Mouse (Mus musculus) lung, embryonic 16.5 days (tissue): ENCODE measurements around the gene Car3. TPM values are rescaled to one million over a fixed set of nuclear protein-coding genes. Genes with fewer than 3 reads are reported as not detected.

ENCODE experiments used
- ATAC-seq: fragments of 200-750 bp; cut with Nextera tagmentation; 2 replicates; pipeline ENCODE4 v1.8.0; 2017; ENCODE audit warnings: low read depth, mild to moderate bottlenecking, moderate library complexity
- H3K27ac ChIP-seq: fragments of 300-500 bp; sonication (generic); 2 replicates; pipeline ENCODE4 v1.5.1; 2014; ENCODE audit warnings: mild to moderate bottlenecking, control low read depth, low read length
- H3K27me3 ChIP-seq: fragments of 300-500 bp; sonication (generic); 2 replicates; pipeline ENCODE4 v1.6.1; 2014; ENCODE audit warnings: low read depth, low read length, mixed read lengths; ENCODE audit not compliant: control insufficient read depth, insufficient read depth
- H3K36me3 ChIP-seq: fragments of 300-500 bp; sonication (generic); 2 replicates; pipeline ENCODE4 v1.6.1; 2014; ENCODE audit warnings: low read length; ENCODE audit not compliant: control insufficient read depth, insufficient read depth
- H3K4me1 ChIP-seq: fragments of 300-500 bp; sonication (generic); replicated peaks from 2 replicates; pipeline ENCODE4 v1.6.1; 2014; ENCODE audit warnings: low read length, mixed read lengths; ENCODE audit not compliant: control insufficient read depth, insufficient read depth
- H3K4me2 ChIP-seq: fragments of 300-500 bp; sonication (generic); 2 replicates; pipeline ENCODE4 v1.6.1; 2014; ENCODE audit warnings: low read depth, low read length, control low read depth
- H3K4me3 ChIP-seq: fragments of 300-500 bp; sonication (generic); 2 replicates; pipeline ENCODE4 v1.5.1; 2014; ENCODE audit warnings: mild to moderate bottlenecking, low read length, control low read depth
- H3K9ac ChIP-seq: fragments of 300-500 bp; sonication (generic); 2 replicates; pipeline ENCODE4 v1.6.1; 2014; ENCODE audit warnings: low read length, control low read depth
- H3K9me3 ChIP-seq: fragments of 300-500 bp; sonication (generic); 2 replicates; pipeline ENCODE4 v1.6.1; 2016; ENCODE audit warnings: low read length; ENCODE audit not compliant: control insufficient read depth
- WGBS: fragments of 180-500 bp; shearing (Covaris S2); extraction: QIAGEN DNeasy Blood & Tissue Kit; methylation state at CpG from one replicate; pipeline ENCODE4 v1.1.7; 2014; 5-methylcytosine and 5-hydroxymethylcytosine counted together
- polyA plus RNA-seq: library from polyadenylated mRNA; unstranded; fragments of >200 nt; fragmentation: Nextera tagmentation; extraction: Ambion mirVana; gene quantifications from 2 replicates; pipeline ENCODE4 v1.2.1, GENCODE M21; 2015

The Car3 gene
- polyA plus RNA-seq, 1 experiment from 2014 or later = 16.5 TPM

DNA sequence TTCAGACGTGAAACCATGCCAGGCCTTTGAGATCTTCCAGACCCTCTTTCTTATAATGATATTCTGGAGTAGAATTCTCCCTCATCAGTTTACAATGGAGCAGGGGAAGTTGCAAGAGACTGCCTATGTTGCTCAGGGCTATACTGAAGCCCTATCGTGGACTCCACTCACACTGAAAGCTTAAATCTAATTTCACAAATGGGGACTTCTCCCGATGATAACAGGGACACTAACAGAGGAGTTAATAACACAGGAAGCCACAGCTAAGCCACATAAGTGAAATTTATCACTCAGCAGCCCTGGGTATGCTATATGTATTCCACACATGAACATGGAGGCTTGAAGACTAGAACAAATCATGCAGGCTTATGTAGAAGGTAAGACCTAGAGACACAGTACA, 19.4 kb downstream of the Car3 start:
- Histone ChIP-seq H3K36me3 (no peaks in the 10 kb centered on the region), H3K9me3 (no peaks in the 10 kb centered on the region), H3K9ac (no peak overlapping the region), H3K4me1 (peaks cover 2% of the 10 kb centered on the region; the same call in 1 of the 2 replicates), H3K27me3 (no peaks in the 10 kb centered on the region), H3K4me2 (no peak overlapping the region), H3K4me3 (no peak overlapping the region), H3K27ac (no peak overlapping the region)
- ATAC-seq = no peak
- 60% methylated on average over 3 of the region's 3 CpGs for WGBS

DNA sequence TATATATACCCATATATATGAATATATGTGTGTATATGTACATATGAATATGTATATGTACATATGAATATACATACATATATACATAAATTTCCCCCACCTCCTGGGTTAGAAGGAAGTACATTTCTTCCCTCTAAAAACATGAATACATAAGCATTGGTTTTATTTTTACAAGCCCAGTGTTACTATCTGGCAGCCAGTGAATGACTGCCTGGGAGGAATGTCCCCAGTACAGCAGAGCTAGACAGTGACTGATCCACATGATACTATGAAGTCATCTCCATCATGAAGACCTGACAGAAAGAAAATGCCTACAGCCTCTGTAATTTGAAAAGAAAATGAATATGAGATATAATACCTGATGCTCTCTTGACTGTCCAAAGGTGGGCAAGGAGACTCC, 21.5 kb downstream of the Car3 start:
- ATAC-seq = no peak
- no peak overlapping the region for H3K4me2 ChIP-seq
- H3K36me3 ChIP-seq = no peaks in the 10 kb centered on the region; the same call in 1 of the 2 replicates

DNA sequence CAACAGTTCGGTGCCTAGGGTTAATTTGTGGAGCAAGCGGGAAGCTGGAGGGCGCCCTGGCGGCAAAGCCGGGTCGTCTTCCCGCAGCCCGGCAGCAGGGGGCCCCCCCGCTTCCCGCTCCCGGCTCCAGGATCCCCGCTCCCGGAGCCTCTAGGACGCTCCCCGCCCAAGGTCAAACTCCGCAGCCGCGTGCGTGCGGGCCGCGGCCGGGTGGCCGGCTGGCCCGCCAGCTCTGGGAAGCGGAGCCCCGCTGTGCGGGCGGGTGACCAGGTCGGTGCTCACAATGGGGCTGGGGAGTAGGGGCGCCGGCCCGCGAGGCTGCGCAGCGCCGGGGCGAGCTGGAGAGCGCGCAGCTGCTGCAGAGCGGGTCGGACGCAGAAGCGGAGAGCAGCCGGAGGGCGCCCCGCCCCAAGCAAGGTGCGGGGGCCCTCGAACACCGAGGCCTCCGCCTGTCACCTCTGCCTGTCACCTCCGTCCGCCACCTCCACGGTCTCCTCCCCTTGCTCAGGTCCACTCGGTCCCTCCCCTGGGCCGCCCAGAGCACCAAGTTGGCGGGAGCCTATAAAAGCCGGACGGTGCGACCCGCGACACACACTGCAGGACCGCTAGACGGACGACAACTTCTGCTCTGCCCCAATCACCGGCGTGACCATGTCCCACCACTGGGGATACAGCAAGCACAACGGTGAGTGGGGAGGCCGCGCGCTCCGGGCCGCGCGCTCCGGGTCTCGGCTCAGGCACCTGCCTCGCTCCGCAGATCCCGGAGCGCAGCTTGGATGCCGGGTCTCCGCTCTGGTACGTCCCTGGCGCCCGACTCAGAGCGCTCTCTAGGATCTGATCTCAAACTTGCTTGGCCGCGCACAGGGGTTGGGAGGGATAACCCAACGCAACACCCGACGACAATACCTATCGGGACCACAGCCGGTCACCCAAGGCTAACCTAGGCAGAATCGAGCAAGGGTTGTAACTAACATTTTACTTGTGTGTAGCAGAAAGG, 23.1 kb downstream of the Car3 start, which contains the start of gene Car2:
Car2 (plus strand) TSS at position 172 of the 997 bp plus-strand sequence.
- Histone ChIP-seq H3K9ac (peak within 1 kb of the TSS; percentile 97), H3K4me3 (peak within 1 kb of the TSS; percentile 90), H3K4me1 (peaks cover 20% of the 10 kb centered on the region), H3K36me3 (no peaks in the 10 kb centered on the region; the same call in 1 of the 2 replicates), H3K27ac (peak within 1 kb of the TSS; percentile 95), H3K9me3 (no peaks in the 10 kb centered on the region), H3K27me3 (no peaks in the 10 kb centered on the region), H3K4me2 (peak within 1 kb of the TSS; percentile 71)
- ATAC-seq = peak; percentile 86
- under 1% methylated on average over 85 of the region's 95 CpGs for WGBS

More for the DNA sequence above, 21.5 kb downstream of the Car3 start:
- H3K9ac ChIP-seq = no peak overlapping the region
- no peaks in the 10 kb centered on the region for H3K9me3 ChIP-seq
- no peak overlapping the region for H3K27ac ChIP-seq
- no peak overlapping the region for H3K4me3 ChIP-seq
- H3K4me1 ChIP-seq = peaks cover 18% of the 10 kb centered on the region
- H3K27me3 ChIP-seq = no peaks in the 10 kb centered on the region

GRCm38 (mm10) chr3:14887134-14887666, 23.9 kb downstream of the Car3 start:
- H3K27ac ChIP-seq = peak overlapping the region; percentile 95
- no peaks in the 10 kb centered on the region for H3K9me3 ChIP-seq
- ATAC-seq = peak; percentile 11; the same call in 1 of the 2 replicates

DNA sequence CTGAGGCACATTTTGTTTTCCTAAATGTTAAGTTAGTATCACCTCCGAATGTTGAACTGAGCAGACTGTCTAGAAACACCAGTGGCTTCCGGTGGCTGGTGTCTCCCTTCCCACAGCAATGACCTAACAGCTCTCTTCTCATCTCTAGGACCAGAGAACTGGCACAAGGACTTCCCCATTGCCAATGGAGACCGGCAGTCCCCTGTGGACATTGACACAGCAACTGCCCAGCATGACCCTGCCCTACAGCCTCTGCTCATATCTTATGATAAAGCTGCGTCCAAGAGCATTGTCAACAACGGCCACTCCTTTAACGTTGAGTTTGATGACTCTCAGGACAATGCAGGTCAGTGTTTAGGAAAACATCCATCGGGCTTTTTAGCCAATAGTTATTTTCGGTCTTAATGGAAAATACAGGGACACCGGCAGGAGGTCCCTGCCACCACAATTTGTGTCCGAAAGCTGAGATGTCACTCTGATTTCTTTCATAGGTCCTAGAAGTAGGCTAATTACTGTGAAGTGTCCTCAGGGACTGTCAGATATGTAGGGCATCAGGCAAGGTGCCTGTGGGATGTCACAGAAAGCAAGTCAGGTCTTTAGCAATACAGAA, 24.5 kb downstream of the Car3 start:
- Histone ChIP-seq H3K4me2 (peak overlapping the region; percentile 71), H3K36me3 (no peaks in the 10 kb centered on the region; the same call in 1 of the 2 replicates), H3K27ac (peak overlapping the region; percentile 95), H3K9ac (peak overlapping the region; percentile 97), H3K27me3 (no peaks in the 10 kb centered on the region), H3K9me3 (no peaks in the 10 kb centered on the region), H3K4me1 (peaks cover 22% of the 10 kb centered on the region), H3K4me3 (peak overlapping the region; percentile 90)
- ATAC-seq = no peak
- 30% methylated on average over 10 of the region's 10 CpGs for WGBS

More at GRCm38 (mm10) chr3:14887134-14887666, 23.9 kb downstream of the Car3 start:
- peaks cover 22% of the 10 kb centered on the region for H3K4me1 ChIP-seq
- H3K27me3 ChIP-seq = no peaks in the 10 kb centered on the region
- no peaks in the 10 kb centered on the region; the same call in 1 of the 2 replicates for H3K36me3 ChIP-seq
- WGBS = 20% methylated on average over 11 of the region's 11 CpGs
- H3K4me3 ChIP-seq = peak overlapping the region; percentile 90
- H3K4me2 ChIP-seq = peak overlapping the region; percentile 71
- H3K9ac ChIP-seq = peak overlapping the region; percentile 97

GRCm38 (mm10) chr3:14888549-14888948, 25.2 kb downstream of the Car3 start:
- peak overlapping the region; percentile 50 for H3K4me3 ChIP-seq
- H3K9ac ChIP-seq = peak overlapping the region; percentile 72
- H3K4me2 ChIP-seq = peak overlapping the region; percentile 71
- H3K27ac ChIP-seq = peak overlapping the region; percentile 94
- no peak for ATAC-seq
- H3K9me3 ChIP-seq = no peaks in the 10 kb centered on the region
- 50% methylated on average over 2 of the region's 2 CpGs for WGBS
- H3K4me1 ChIP-seq = peaks cover 22% of the 10 kb centered on the region
- H3K36me3 ChIP-seq = no peaks in the 10 kb centered on the region; the same call in 1 of the 2 replicates
- no peaks in the 10 kb centered on the region for H3K27me3 ChIP-seq

DNA sequence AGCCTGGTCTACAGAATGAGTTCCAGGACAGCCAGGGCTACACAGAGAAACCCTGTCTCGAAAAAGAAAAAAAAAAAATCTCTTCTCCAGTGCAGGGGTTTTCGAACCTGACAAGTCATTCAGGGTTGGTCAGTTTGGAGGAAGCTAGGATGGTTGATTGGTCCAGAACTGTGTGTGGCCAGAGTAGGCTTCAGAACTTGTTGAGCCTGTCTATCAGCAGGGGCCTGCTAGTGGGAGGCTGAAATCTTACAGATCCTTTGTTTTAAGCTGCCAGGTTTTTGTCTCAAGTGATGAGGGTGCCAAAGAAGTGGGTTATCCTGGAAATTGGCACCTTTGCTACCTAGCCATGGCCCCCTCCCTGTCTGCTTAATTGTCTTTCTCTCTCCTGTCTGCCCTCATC, 25.8 kb downstream of the Car3 start:
- H3K9ac ChIP-seq = peak overlapping the region; percentile 72
- no peaks in the 10 kb centered on the region; the same call in 1 of the 2 replicates for H3K36me3 ChIP-seq
- 15% methylated on average over 2 of the region's 2 CpGs for WGBS
- peak overlapping the region; percentile 50 for H3K4me3 ChIP-seq
- H3K27me3 ChIP-seq = no peaks in the 10 kb centered on the region
- H3K4me2 ChIP-seq = peak overlapping the region; percentile 71
- no peaks in the 10 kb centered on the region for H3K9me3 ChIP-seq
- H3K4me1 ChIP-seq = peaks cover 22% of the 10 kb centered on the region
- ATAC-seq = no peak
- peak overlapping the region; percentile 94 for H3K27ac ChIP-seq

GRCm38 (mm10) chr3:14889716-14890409, 26.6 kb downstream of the Car3 start:
- Histone ChIP-seq H3K9ac (peak overlapping the region; percentile 72), H3K27ac (peak overlapping the region; percentile 94), H3K4me2 (peak overlapping the region; percentile 71), H3K4me1 (peaks cover 22% of the 10 kb centered on the region), H3K36me3 (no peaks in the 10 kb centered on the region; the same call in 1 of the 2 replicates), H3K4me3 (peak overlapping the region; percentile 50), H3K27me3 (no peaks in the 10 kb centered on the region), H3K9me3 (no peaks in the 10 kb centered on the region)
- peak; percentile 30 for ATAC-seq
- 28% methylated on average over 4 of the region's 4 CpGs for WGBS
